Mouse (Mus musculus) embryo, embryonic 9.5 days (tissue): ENCODE data around the gene Anxa8.

Experiments used
- DNase-seq: peaks from one replicate; pipeline ENCODE4 v3.0.0-alpha.2; 2017; ENCODE audit errors: extremely low spot score

Anxa8 gene

DNA sequence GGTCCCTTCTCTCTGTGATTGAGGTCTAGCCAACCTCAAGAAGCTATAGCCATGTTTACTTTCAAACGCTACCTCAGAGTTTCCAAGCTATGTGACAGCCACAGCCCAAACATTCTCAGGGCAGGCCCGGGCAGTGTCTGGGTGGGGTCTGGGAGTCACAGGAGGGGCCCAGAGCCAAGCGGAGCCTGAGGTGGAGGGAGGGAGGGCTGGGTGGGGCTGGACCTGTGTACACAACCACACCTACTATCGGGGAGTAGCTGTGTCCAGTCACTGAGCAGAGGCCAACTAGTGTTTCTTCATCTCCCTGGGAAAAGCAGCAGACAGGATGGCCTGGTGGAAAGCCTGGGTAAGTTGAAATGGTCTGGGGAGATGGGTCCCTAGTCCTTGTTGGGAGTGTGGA is at the start of gene Anxa8:
Anxa8 (plus strand) TSS at position 251 of the 400 bp plus-strand sequence.
- no peak for DNase-seq

GRCm38 (mm10) chr14:34041241-34041640 is 44.5 kb upstream of the Anxa8 start:
- DNase-seq: no peak

- no peak for DNase-seq
These were observed 42.4 kb upstream of the Anxa8 start for GRCm38 (mm10) chr14:34043341-34043740.

DNA sequence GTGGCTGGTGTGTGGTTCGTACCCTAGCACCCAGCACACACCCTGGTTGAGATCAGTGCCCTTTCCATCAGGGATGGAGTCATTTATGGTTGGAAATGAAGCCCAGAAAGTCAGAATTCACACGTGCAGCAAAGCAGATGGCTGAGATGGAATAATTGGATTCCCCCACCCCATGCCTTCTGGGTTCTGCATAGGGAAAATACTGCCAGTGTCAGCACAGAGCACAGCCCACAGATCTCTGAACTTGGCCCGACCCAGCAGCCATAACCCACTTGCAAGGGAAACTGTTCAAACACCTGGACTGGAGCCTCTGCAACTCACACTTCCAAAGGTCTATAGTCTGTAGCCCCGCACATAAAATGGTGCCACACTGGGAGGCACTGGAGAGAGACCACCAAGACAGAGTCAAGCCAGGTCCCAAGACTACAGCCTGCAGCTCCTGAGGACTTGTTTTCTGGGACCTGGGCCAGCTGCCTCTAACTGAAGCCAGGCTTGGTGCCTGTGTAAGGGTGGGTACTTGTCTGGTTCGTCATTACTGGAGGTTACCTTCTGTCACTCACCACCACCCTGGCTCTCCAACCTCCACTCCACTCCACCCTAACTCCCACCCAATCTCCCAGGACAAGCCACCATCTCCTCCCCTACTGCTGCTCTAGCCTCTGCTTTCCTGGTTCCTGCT is 35.5 kb upstream of the Anxa8 start:
- DNase-seq: no peak

GRCm38 (mm10) chr14:34052516-34052915 is 33.3 kb upstream of the Anxa8 start, which contains the start of gene Antxrl:
TSS of gene Antxrl (plus strand) at chr14:34052707.
- no peak for DNase-seq

DNA sequence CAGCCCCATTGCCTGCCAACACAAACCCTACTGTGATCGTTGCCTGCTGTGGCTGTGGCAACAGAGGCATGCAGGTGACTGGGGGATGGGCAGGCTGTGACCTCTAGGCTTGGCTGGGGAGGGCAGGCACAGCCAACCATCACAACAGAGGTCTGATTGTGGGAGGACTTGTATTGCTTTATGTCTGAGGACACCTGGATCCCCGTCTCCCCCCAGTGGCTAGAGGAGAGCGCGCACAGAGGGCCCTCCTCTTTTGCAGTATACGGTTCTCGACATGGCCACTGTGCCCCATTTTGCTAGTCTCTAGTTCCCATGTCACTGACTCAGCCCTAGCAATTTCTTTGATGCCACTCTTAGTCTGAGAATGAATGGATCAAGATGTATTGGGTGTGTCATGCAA is 14.1 kb upstream of the Anxa8 start:
- peak; percentile 2 for DNase-seq

GRCm38 (mm10) chr14:34075346-34075745 is 10.4 kb upstream of the Anxa8 start:
- no peak for DNase-seq

- DNase-seq: no peak
These were observed 8.6 kb upstream of the Anxa8 start for GRCm38 (mm10) chr14:34077222-34077621.

DNA sequence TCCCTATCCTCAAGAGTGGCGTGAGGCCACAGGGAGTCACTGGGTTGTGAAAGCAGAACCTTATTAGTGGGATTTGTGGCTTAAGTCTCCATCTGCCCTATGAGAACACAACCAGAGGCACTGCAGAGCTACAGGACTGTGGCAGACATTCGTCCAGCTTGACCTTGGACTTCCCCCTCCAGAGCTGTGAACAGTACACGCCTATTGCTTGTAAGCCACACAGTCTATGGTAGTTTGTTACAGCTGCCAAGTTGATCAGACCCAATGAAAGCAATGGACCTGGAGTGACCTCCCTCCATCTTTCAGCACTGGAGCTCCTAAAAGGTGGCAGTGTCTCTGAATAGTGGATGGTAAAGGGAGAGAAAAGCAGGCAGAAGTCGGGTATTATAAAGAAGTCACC is 7.5 kb upstream of the Anxa8 start:
- no peak for DNase-seq

GRCm38 (mm10) chr14:34080321-34080997 is 5.3 kb upstream of the Anxa8 start:
- peak; percentile 77 for DNase-seq

DNA sequence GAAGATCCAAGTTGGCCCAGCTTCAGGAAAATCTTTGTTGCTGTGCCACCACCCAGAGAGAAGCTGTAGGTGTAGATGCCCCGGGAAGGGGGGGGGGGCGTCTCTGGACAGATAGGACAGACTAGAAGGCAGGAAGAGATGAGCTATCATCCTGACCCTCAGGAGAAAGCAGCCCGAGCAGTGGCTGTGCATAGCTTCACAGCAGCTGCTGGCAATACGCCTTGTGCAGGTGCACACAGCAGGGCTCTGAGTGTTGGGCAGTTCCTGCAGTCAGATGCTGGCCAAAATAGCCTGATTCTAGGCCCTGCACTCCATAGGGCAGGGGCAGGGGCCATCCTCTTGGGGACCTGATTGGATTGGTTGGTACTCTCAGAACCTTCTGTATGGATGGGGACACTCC is 1.0 kb downstream of the Anxa8 start:
- no peak for DNase-seq

GRCm38 (mm10) chr14:34087856-34088398 is 2.1 kb downstream of the Anxa8 start:
- DNase-seq: no peak

GRCm38 (mm10) chr14:34089796-34090195 is 4.0 kb downstream of the Anxa8 start:
- no peak for DNase-seq

GRCm38 (mm10) chr14:34091475-34091874 is 5.7 kb downstream of the Anxa8 start:
- DNase-seq: no peak

DNA sequence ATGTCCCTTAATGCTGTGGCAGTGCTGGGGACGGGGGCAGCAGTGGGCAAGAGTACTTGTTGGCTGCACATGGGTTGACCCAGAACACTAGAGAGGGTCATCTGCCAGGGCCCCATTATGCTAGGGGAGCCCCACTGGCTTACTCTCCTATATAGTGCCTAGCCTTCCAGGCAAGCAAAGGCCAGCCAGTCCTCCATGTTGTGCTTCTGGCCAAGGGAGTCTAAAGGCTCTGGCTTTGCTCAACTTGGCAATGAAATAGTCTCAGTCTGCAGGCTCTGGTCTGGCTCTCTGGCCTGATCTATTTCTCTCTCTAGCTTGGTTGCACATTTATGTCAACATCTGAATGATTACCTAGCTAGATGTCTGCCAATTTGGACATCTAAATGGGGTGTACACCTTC is 7.1 kb downstream of the Anxa8 start:
- no peak for DNase-seq

- DNase-seq: no peak
These were observed 10.4 kb downstream of the Anxa8 start for GRCm38 (mm10) chr14:34096161-34096560.

DNA sequence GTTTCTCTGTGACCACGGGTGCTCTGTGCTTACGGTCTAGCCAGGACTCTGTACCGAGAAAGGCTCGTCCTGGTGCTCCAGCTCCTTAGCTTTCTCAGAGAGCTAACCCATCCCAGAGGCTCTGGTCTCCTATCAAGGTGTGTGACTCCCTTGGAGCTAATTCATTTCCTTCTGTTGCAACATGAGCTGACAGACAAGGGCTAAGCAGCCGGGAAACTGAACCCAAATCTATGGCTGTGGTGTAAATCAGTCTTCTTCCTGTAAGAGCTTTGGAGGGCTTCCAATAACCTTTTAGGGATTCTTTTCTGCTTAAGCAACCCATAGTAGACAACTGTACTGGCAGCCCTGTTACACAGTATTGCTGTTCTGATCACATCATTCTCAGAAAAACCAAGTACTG is 16.8 kb downstream of the Anxa8 start, which contains the start of gene A630023A22Rik:
A630023A22Rik (minus strand) TSS at position 154 of the 400 bp plus-strand sequence.
- DNase-seq: no peak

DNA sequence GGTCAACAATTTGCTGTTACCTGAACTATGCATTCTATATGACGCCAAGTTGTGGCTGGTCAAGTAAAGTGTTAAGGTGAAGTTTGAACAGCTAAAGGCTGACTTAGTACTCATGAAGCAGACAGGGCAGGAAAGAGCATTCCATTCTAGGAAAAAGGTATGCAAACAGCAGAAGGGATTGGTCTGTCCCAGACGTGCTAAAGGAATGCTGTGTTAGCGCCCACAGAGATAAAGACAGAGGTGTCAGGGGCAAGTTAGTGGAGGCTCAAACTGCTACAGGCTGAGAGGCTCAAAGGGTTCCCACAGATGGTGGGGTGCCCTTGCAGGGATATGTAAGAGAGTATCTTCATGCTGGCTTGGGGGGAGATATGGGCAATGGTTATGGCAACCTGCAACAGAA is 18.1 kb downstream of the Anxa8 start:
- DNase-seq: no peak

- peak; percentile 72 for DNase-seq
These were observed 19.1 kb downstream of the Anxa8 start for GRCm38 (mm10) chr14:34104892-34105291.

DNA sequence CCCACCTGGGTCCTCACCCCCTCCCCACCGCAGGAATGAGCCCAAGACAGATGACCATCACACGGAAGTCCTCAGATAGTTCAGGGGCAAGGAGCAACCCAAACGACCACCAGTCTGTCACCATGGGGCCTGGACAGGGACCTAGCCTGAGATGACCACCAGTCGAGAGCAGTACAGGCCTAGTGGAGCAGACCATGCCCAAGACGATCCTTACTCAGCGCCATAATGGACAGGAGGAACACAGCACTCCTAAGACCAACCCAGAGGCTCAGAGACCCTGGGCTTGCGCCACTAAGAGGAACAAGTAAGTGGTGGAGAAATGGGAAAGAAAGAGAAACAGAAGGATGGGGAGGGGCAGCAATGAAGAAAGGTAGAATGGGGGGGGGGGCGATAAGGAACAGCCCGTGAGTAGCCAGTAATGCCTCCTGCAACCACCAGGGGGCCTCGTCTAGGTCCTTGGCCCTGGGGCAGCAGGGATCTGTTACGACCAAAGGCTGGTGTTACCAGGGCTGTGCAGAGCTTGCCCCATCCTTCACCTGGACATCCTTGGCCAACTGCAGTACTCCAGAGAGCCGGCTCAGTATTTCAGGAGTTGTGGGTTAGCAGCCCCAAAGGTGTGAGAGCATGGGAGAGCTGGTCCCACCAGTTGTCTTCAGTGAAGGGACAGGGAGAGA is 20.7 kb downstream of the Anxa8 start:
- DNase-seq: peak; percentile 34

DNA sequence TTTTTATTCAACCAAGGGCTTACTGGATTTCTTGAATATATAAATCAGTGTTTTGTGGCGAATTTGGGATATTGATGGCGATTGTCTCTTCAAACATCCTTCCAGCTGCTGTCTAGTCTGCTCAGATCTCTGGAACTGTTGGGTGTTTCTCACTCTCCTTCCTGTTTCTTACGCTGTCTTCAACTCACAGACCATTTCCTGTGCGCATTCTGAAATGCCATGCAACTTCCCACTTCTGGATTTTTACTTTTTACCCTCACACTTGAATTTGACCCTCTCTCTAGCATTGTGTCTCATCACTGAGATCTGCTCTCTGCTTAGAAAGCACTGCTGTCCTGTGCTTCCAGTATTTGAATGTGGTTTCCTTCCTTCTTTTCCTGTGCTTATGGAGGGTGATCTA is 21.8 kb downstream of the Anxa8 start:
- DNase-seq: no peak

GRCm38 (mm10) chr14:34114311-34114710 is 28.5 kb downstream of the Anxa8 start:
- DNase-seq: no peak
